Mouse (Mus musculus) ES-E14 (cell line): ENCODE measurements around the gene Ikzf3. TPM values are rescaled to one million over a fixed set of nuclear protein-coding genes. Genes with fewer than 3 reads are reported as not detected.

ENCODE experiments used
- DNase-seq: peaks from one replicate; pipeline ENCODE4 v3.0.0-alpha.2; 2013; ENCODE audit warnings: low read depth, low spot score
- H3K27ac ChIP-seq: 2 replicates; pipeline ENCODE4 v1.5.1; 2012; ENCODE audit warnings: low read depth, mild to moderate bottlenecking, low read length, moderate library complexity, mixed read lengths; ENCODE audit not compliant: poor library complexity, insufficient read depth, severe bottlenecking
- H3K36me3 ChIP-seq: 2 replicates; pipeline ENCODE4 v1.6.1; 2012; ENCODE audit warnings: mild to moderate bottlenecking, low read length, moderate library complexity, mixed read lengths; ENCODE audit not compliant: control insufficient read depth, poor library complexity, insufficient read depth, severe bottlenecking
- H3K4me1 ChIP-seq, 2 experiments: fragments of 150-350 bp in 1 of 2; sonication (generic) in 1 of 2; 2 replicates each; pipeline ENCODE4 v1.6.1; 2012; ENCODE audit warnings: low read length in 2 of 2, mild to moderate bottlenecking in 1 of 2, mixed read lengths in 1 of 2; ENCODE audit not compliant: control insufficient read depth in 2 of 2, insufficient read depth in 2 of 2, poor library complexity in 1 of 2
- H3K4me3 ChIP-seq, 2 experiments: fragments of 150-350 bp in 1 of 2; sonication (generic) in 1 of 2; 2 replicates each; pipeline ENCODE4 v1.5.1; 2012; ENCODE audit warnings: low read length in 2 of 2, low read depth in 1 of 2, mild to moderate bottlenecking in 1 of 2, mixed read lengths in 1 of 2; ENCODE audit not compliant: insufficient read depth in 1 of 2, poor library complexity in 1 of 2, severe bottlenecking in 1 of 2
- H3K9ac ChIP-seq: 2 replicates; pipeline ENCODE4 v1.6.1; 2012; ENCODE audit warnings: low read depth, mild to moderate bottlenecking, low read length, mixed read lengths; ENCODE audit not compliant: poor library complexity, insufficient read depth, severe bottlenecking
- H3K9me3 ChIP-seq: fragments of 150-350 bp; sonication (generic); 2 replicates; pipeline ENCODE4 v1.6.1; 2012; ENCODE audit warnings: low read depth, mild to moderate bottlenecking, low read length; ENCODE audit not compliant: control insufficient read depth, insufficient read depth
- CHD2 ChIP-seq: IDR thresholded peaks from 2 replicates; pipeline ENCODE4 v1.6.1; 2014; ENCODE audit warnings: mild to moderate bottlenecking, low read depth, low read length, inconsistent platforms
- HCFC1 ChIP-seq: IDR thresholded peaks from 2 replicates; pipeline ENCODE4 v1.6.1; 2012; ENCODE audit warnings: low read length, inconsistent platforms, borderline replicate concordance; ENCODE audit not compliant: insufficient read depth
- MAFK ChIP-seq: IDR thresholded peaks from 2 replicates; pipeline ENCODE4 v1.6.1; 2014; ENCODE audit warnings: mild to moderate bottlenecking, low read depth, low read length, inconsistent platforms; ENCODE audit not compliant: insufficient read depth
- ZC3H11A ChIP-seq: IDR thresholded peaks from 2 replicates; pipeline ENCODE4 v1.6.1; 2012; ENCODE audit warnings: low read depth, mild to moderate bottlenecking, inconsistent platforms, low read length, borderline replicate concordance
- ZNF384 ChIP-seq: IDR thresholded peaks from 2 replicates; pipeline ENCODE4 v1.6.1; 2012; ENCODE audit warnings: low read depth, low read length, inconsistent platforms
- in situ Hi-C, 2 experiments: fragments of 600-800 bp; cut with MboI; formaldehyde crosslinking; loops; one replicate each; pipeline ENCODE4 v1.15.1; 2025; ENCODE audit warnings: low sequenced_read_pairs in 2 of 2, inconsistent platforms in 1 of 2; ENCODE audit not compliant: unreplicated experiment in 2 of 2
- total RNA-seq: library from RNA; depleted of rRNA; stranded (reverse); fragments of 300-350 nt; gene quantifications from 2 replicates; pipeline ENCODE4 v1.2.3, GENCODE M21; 2012

The Ikzf3 gene
- total RNA-seq, 1 experiment: 0.58 TPM

- Histone ChIP-seq H3K9me3 (no peaks in the 10 kb centered on the region), H3K36me3 (no peaks in the 10 kb centered on the region), H3K9ac (no peak overlapping the region), H3K27ac (no peak overlapping the region), H3K4me1 (peaks cover 4 to 13% of the 10 kb centered on the region in 2 experiments; a peak in 1 of 4 replicates), H3K4me3 (no peak overlapping the region)
- in situ Hi-C loops: no loop called here
- DNase-seq: no peak
- TF ChIP-seq HCFC1 (no peak), CHD2 (no peak), ZNF384 (no peak), MAFK (no peak), ZC3H11A (no peak)
Measured at GRCm38 (mm10) chr11:98470795-98471194, 75.0 kb downstream of the Ikzf3 start.

GRCm38 (mm10) chr11:98469761-98470714 is 75.8 kb downstream of the Ikzf3 start:
- no peak for TF ChIP-seq ZC3H11A
- TF ChIP-seq ZNF384: no peak
- no peak for TF ChIP-seq MAFK
- no peak for TF ChIP-seq CHD2
- TF ChIP-seq HCFC1: no peak
- H3K36me3 ChIP-seq: no peaks in the 10 kb centered on the region
- H3K27ac ChIP-seq: no peak overlapping the region
- H3K4me3 ChIP-seq: no peak overlapping the region
- no peak for DNase-seq
- H3K9me3 ChIP-seq: no peaks in the 10 kb centered on the region
- no peak overlapping the region for H3K9ac ChIP-seq
- peaks cover 4 to 13% of the 10 kb centered on the region in 2 experiments; a peak in 1 of 4 replicates for H3K4me1 ChIP-seq
- in situ Hi-C loops: no loop called here

GRCm38 (mm10) chr11:98464516-98464915 is 81.3 kb downstream of the Ikzf3 start:
- Histone ChIP-seq H3K9me3 (no peaks in the 10 kb centered on the region), H3K27ac (no peak overlapping the region), H3K9ac (no peak overlapping the region), H3K4me1 (peaks cover 0 to 13% of the 10 kb centered on the region in 2 experiments; a peak in 1 of 4 replicates), H3K36me3 (no peaks in the 10 kb centered on the region), H3K4me3 (no peak overlapping the region)
- no peak for TF ChIP-seq HCFC1
- TF ChIP-seq ZC3H11A: no peak
- TF ChIP-seq ZNF384: no peak
- DNase-seq: no peak
- in situ Hi-C loops: no loop called here

- in situ Hi-C loops: no loop called here
- H3K4me3 ChIP-seq: no peak overlapping the region
- H3K9ac ChIP-seq: no peak overlapping the region
- TF ChIP-seq CHD2 (no peak), ZNF384 (no peak), ZC3H11A (no peak), MAFK (no peak), HCFC1 (no peak)
- H3K36me3 ChIP-seq: no peaks in the 10 kb centered on the region
- no peak overlapping the region for H3K27ac ChIP-seq
- H3K9me3 ChIP-seq: no peaks in the 10 kb centered on the region
- no peak for DNase-seq
- peaks cover 0 to 17% of the 10 kb centered on the region in 2 experiments; a peak in 1 of 4 replicates for H3K4me1 ChIP-seq
Measured at GRCm38 (mm10) chr11:98463911-98464310, 81.9 kb downstream of the Ikzf3 start.
